Mouse (Mus musculus): ENCODE measurements at regions not wholly inside any gene's neighbourhood (a gene's known extent, or its start where the extent isn't known, plus 50 kb on each side); places are given as distances from the start of the nearest gene placed in this dataset.

DNA sequence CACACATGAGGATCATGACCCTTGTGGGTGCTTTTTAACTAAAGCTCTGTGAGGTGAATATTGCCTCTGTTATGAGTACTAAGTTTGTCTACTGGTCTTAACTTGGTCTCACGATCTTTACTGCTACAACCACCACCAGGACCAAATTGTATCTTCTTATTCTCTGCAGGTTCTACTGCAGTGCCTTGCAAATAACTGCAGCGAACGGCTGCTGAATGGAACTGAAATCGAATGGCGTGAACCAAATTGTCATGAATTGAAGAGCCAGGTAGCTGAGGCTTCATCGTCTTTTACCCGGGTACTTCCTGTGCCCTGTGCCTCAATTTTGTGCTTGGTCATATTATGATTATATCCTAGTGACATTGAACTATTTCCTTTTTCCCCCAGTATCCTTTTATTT lies 242.5 kb upstream of the Noct start:
- H3K36me3 ChIP-seq (ENCODE audit: control insufficient read depth, insufficient read depth, low read length): no peaks in the 10 kb centered on the region
- no peak overlapping the region for H3K9ac ChIP-seq (replicated peaks; ENCODE audit: low read length)
- no peak overlapping the region for H3K4me2 ChIP-seq (ENCODE audit: low read length)
- 93% methylated on average over 7 of the region's 7 CpGs for WGBS
- H3K4me3 ChIP-seq (replicated peaks; ENCODE audit: low read depth, low read length): no peak overlapping the region
- no peaks in the 10 kb centered on the region for H3K9me3 ChIP-seq (ENCODE audit: control insufficient read depth, low read length)
- peaks cover 21% of the 10 kb centered on the region for H3K4me1 ChIP-seq (ENCODE audit: control insufficient read depth, insufficient read depth, low read length)
- DNase-seq: no peak
- no peak for ATAC-seq (ENCODE audit: low FRiP score, low TSS enrichment)
- H3K27ac ChIP-seq (replicated peaks; ENCODE audit: low read depth, low read length): no peak overlapping the region
- H3K27me3 ChIP-seq (ENCODE audit: control insufficient read depth, insufficient read depth, low read length): no peaks in the 10 kb centered on the region

DNA sequence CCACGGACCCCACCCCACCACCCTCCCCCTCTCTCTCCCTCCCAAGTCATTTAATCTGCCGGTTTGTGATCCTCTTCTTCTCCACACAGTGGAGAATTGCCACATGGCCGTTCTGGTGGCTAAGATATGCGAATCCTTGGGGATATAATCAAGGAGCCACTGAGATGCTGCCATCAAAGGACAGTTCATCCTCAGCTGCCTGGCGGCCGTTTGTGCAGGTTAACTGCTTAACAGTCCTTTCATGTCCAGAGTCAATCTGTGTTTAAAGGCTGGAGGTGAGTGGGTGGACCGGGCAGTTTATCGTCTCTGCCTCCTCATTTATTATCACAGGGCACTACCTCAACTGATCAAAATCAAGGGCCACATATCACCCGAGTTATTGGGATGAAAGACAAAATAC lies 241.6 kb upstream of the Noct start:
- no peaks in the 10 kb centered on the region for H3K9me3 ChIP-seq (ENCODE audit: control insufficient read depth, low read length)
- no peaks in the 10 kb centered on the region for H3K36me3 ChIP-seq (ENCODE audit: control insufficient read depth, insufficient read depth, low read length)
- H3K9ac ChIP-seq (replicated peaks; ENCODE audit: low read length): no peak overlapping the region
- H3K27me3 ChIP-seq (ENCODE audit: control insufficient read depth, insufficient read depth, low read length): no peaks in the 10 kb centered on the region
- no peak overlapping the region for H3K4me2 ChIP-seq (ENCODE audit: low read length)
- peak; percentile 46 for DNase-seq
- H3K27ac ChIP-seq (replicated peaks; ENCODE audit: low read depth, low read length): no peak overlapping the region
- WGBS: 36% methylated on average over 9 of the region's 9 CpGs
- H3K4me1 ChIP-seq (ENCODE audit: control insufficient read depth, insufficient read depth, low read length): peaks cover 21% of the 10 kb centered on the region
- no peak overlapping the region for H3K4me3 ChIP-seq (replicated peaks; ENCODE audit: low read depth, low read length)
- no peak; the same call in 1 of the 2 replicates for ATAC-seq (ENCODE audit: low FRiP score, low TSS enrichment)

DNA sequence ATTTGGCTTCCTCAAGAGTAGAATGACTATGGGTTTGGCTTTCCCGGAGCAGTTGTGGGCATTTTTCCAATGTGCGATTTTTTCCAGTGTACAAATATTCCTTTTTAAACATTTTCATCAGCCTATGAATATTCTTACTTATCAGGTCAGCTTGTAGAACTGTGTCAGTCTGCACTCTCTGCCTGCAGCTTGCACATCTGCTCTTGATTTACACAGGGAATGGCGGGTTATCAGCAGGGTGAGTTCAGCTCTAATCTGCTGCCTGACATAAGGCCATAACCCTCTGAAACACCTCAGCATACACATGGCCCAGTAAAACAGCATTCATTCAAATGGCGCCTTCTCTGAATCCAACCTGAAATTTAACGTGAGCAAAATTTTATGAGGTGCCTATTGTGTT lies 241.1 kb upstream of the Noct start:
- H3K4me3 ChIP-seq (replicated peaks; ENCODE audit: low read depth, low read length): no peak overlapping the region
- no peaks in the 10 kb centered on the region for H3K27me3 ChIP-seq (ENCODE audit: control insufficient read depth, insufficient read depth, low read length)
- no peak overlapping the region for H3K4me2 ChIP-seq (ENCODE audit: low read length)
- H3K9ac ChIP-seq (replicated peaks; ENCODE audit: low read length): no peak overlapping the region
- no peaks in the 10 kb centered on the region for H3K36me3 ChIP-seq (ENCODE audit: control insufficient read depth, insufficient read depth, low read length)
- no peak overlapping the region for H3K27ac ChIP-seq (replicated peaks; ENCODE audit: low read depth, low read length)
- DNase-seq (no peak), ATAC-seq (ENCODE audit: low FRiP score, low TSS enrichment) (no peak)
- no peaks in the 10 kb centered on the region for H3K9me3 ChIP-seq (ENCODE audit: control insufficient read depth, low read length)
- peaks cover 21% of the 10 kb centered on the region for H3K4me1 ChIP-seq (ENCODE audit: control insufficient read depth, insufficient read depth, low read length)
- 78% methylated on average over 5 of the region's 5 CpGs for WGBS

DNA sequence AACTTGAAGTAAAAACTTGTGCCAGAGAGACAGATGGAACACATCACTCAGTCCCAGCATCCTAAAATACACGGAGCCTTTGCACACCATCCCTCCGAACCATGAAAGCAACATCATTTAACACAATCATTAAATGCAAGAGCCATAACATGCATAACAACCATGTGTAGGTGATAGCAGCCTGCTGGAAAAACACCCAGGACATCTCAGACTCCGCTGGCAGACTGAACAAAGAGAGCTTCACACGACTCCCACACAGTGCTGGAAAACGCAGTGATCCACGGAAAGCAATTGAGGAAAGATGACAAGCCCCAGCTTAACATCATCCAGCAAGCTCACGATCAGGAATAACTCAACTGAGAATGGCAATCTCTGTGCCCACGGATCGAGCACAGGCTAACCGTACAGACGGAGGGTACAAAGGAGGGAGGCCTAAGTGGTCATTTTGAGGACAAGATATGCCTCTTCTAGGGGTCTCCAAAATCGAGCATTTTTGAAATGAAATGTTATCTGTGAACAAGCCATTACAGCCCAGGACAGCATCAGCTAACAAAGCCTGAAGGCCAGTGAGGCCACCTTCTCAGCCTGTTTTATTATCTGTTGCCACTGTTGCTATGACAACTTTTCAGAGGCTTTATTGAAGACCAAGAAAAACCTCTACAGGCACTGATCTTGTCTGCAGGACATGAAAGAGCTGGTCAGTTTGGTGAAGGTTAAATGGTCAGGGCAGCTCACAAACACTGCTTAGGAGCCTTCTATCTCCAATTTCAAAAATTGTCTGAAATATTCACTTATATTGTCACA lies 240.1 kb upstream of the Noct start:
- no peak overlapping the region for H3K9ac ChIP-seq (replicated peaks; ENCODE audit: low read length)
- H3K9me3 ChIP-seq (ENCODE audit: control insufficient read depth, low read length): no peaks in the 10 kb centered on the region
- ATAC-seq (ENCODE audit: low FRiP score, low TSS enrichment): no peak
- no peak overlapping the region for H3K27ac ChIP-seq (replicated peaks; ENCODE audit: low read depth, low read length)
- peak; percentile 36 for DNase-seq
- no peak overlapping the region for H3K4me3 ChIP-seq (replicated peaks; ENCODE audit: low read depth, low read length)
- H3K36me3 ChIP-seq (ENCODE audit: control insufficient read depth, insufficient read depth, low read length): no peaks in the 10 kb centered on the region
- peaks cover 21% of the 10 kb centered on the region for H3K4me1 ChIP-seq (ENCODE audit: control insufficient read depth, insufficient read depth, low read length)
- no peaks in the 10 kb centered on the region for H3K27me3 ChIP-seq (ENCODE audit: control insufficient read depth, insufficient read depth, low read length)
- WGBS: 38% methylated on average over 12 of the region's 12 CpGs
- no peak overlapping the region for H3K4me2 ChIP-seq (ENCODE audit: low read length)

DNA sequence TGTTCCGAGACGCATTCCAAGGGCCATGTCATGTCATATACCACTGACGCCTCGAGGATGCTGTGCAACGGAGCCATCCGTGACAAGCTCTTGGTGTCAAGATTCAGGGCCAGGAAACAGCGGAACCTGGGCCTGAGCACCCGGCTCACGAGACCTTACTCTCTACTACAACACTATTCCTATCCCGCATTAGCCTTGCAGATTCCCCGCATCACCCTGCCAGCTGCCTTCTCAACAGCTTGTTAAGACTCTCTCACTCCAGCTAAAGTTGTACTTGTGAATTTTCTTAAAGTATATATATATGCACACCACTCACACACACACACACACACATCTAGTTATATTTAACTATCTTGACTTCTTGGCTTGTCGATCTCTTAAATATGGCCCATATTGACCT lies 236.4 kb upstream of the Noct start:
- no peak for DNase-seq
- no peak for ATAC-seq (ENCODE audit: low FRiP score, low TSS enrichment)

DNA sequence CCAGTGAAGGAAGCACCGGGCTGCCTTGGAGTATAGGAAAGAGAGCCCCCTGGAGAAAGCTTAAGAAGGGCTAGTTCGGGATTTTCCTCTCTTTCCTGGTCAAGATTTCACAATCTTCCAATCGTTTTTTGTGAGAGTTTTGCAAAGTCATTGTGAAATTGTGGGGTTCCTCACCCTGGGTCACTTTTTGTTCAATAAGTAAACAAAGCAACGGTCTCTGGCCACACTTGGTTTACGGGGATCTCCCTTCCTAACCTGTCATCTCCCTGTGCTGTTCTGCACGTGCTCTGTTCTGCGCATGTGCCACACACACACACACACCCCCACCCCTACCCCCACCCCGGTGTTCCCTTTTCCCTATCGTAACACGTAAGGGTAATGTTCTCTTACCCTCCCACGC lies 233.4 kb upstream of the Noct start:
- Histone ChIP-seq H3K9me3 (ENCODE audit: control insufficient read depth, low read length) (no peaks in the 10 kb centered on the region), H3K27me3 (ENCODE audit: control insufficient read depth, insufficient read depth, low read length) (no peaks in the 10 kb centered on the region), H3K4me2 (ENCODE audit: low read length) (no peak overlapping the region), H3K36me3 (ENCODE audit: control insufficient read depth, insufficient read depth, low read length) (no peaks in the 10 kb centered on the region), H3K27ac (replicated peaks; ENCODE audit: low read depth, low read length) (no peak overlapping the region), H3K9ac (replicated peaks; ENCODE audit: low read length) (no peak overlapping the region), H3K4me1 (ENCODE audit: control insufficient read depth, insufficient read depth, low read length) (peaks cover 5% of the 10 kb centered on the region; the same call in 1 of the 2 replicates), H3K4me3 (replicated peaks; ENCODE audit: low read depth, low read length) (no peak overlapping the region)
- ATAC-seq (ENCODE audit: low FRiP score, low TSS enrichment): no peak
- WGBS: 80% methylated on average over 11 of the region's 11 CpGs
- no peak for DNase-seq

More for the DNA sequence above, 236.4 kb upstream of the Noct start:
- 96% methylated on average over 12 of the region's 12 CpGs for WGBS
- no peaks in the 10 kb centered on the region for H3K9me3 ChIP-seq (ENCODE audit: control insufficient read depth, low read length)
- no peaks in the 10 kb centered on the region for H3K36me3 ChIP-seq (ENCODE audit: control insufficient read depth, insufficient read depth, low read length)
- H3K27ac ChIP-seq (replicated peaks; ENCODE audit: low read depth, low read length): no peak overlapping the region
- no peak overlapping the region for H3K9ac ChIP-seq (replicated peaks; ENCODE audit: low read length)
- peaks cover 18% of the 10 kb centered on the region for H3K4me1 ChIP-seq (ENCODE audit: control insufficient read depth, insufficient read depth, low read length)
- H3K4me2 ChIP-seq (ENCODE audit: low read length): no peak overlapping the region
- no peaks in the 10 kb centered on the region for H3K27me3 ChIP-seq (ENCODE audit: control insufficient read depth, insufficient read depth, low read length)
- no peak overlapping the region for H3K4me3 ChIP-seq (replicated peaks; ENCODE audit: low read depth, low read length)

DNA sequence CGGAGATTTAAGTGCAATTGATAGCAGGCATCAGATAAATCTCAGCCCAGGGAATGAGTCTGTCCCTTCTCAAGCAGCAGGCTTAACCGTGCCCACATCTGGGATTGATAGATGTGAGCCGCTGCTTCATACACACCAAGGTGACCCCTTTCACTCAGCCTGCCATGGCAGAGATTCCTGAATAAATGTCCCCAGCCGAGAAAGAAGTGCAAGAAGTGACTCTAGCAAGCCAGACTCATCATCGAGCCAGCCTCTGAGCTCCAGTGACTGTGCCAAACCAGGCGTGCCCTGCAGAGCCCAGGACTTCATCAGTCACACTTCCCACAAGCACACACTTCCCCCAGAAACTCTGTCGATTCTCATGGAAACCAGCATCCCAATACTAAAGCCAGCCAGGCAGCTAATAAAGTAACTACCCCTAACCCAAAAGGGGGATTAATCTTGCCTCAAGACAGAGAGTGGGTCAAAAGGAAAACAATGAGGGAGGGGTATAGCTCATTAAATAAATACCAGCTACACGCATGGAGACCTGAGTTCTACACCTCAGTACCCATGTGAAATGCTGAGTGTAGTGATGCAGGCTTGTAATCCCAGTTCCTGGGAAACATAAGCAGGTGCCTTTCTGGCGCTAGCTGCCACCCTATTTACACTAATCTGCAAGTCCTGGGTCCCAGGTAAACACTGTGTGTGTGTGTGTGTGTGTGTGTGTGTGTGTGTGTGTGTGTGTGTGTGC lies 231.5 kb upstream of the Noct start:
- Histone ChIP-seq H3K27ac (replicated peaks; ENCODE audit: low read depth, low read length) (no peak overlapping the region), H3K27me3 (ENCODE audit: control insufficient read depth, insufficient read depth, low read length) (no peaks in the 10 kb centered on the region), H3K4me3 (replicated peaks; ENCODE audit: low read depth, low read length) (no peak overlapping the region), H3K36me3 (ENCODE audit: control insufficient read depth, insufficient read depth, low read length) (no peaks in the 10 kb centered on the region), H3K9me3 (ENCODE audit: control insufficient read depth, low read length) (no peaks in the 10 kb centered on the region), H3K4me2 (ENCODE audit: low read length) (no peak overlapping the region), H3K9ac (replicated peaks; ENCODE audit: low read length) (no peak overlapping the region), H3K4me1 (ENCODE audit: control insufficient read depth, insufficient read depth, low read length) (no peaks in the 10 kb centered on the region; the same call in 1 of the 2 replicates)
- DNase-seq: no peak
- WGBS: 46% methylated on average over 9 of the region's 9 CpGs
- no peak for ATAC-seq (ENCODE audit: low FRiP score, low TSS enrichment)

DNA sequence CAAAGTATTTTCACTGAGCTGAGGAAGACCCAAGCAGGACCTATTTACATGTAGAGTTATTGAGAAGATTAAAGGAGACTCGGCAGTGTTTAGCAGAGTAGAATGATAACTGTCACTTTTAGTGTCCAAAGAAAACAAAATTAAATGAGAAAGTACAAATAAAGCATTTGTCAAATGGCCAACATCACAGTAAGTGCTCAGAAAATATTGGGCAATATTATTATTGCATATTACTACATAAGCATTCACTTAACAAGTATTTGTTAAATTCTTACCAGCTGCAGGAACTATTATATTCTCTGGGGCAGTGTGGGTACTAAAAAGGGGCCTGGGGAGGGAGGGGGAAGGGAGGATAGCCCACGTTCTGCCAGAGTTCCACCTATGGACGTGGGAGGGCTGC lies 224.5 kb upstream of the Noct start:
- no peaks in the 10 kb centered on the region for H3K27me3 ChIP-seq (ENCODE audit: control insufficient read depth, insufficient read depth, low read length)
- WGBS: 93% methylated on average over 3 of the region's 3 CpGs
- H3K27ac ChIP-seq (replicated peaks; ENCODE audit: low read depth, low read length): no peak overlapping the region

DNA sequence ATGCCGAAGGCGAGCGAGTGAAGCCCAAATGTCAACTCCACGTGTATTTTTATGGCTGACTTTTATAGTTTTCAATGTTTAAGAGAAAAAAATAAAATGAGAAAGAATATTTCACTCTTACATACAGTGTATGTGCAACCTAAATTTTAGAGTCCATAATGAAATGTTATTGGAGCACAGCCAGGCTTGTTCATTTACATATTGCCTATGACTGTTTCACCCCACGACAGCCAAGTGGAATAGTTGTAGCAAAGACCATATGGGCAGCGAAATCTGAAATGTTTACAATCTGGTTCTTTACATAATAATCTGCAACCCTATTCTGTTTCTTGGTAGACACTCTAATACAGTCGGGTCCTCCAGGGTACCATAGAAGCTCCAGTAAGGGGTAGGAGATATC lies 223.3 kb upstream of the Noct start:
- Histone ChIP-seq H3K4me1 (ENCODE audit: control insufficient read depth, insufficient read depth, low read length) (0 out of 2 replicates have a peak, but pooled peaks cover 7% of the 10 kb centered on the region), H3K4me2 (ENCODE audit: low read length) (no peak overlapping the region), H3K27ac (replicated peaks; ENCODE audit: low read depth, low read length) (no peak overlapping the region), H3K27me3 (ENCODE audit: control insufficient read depth, insufficient read depth, low read length) (no peaks in the 10 kb centered on the region), H3K4me3 (replicated peaks; ENCODE audit: low read depth, low read length) (no peak overlapping the region), H3K9me3 (ENCODE audit: control insufficient read depth, low read length) (no peaks in the 10 kb centered on the region), H3K9ac (replicated peaks; ENCODE audit: low read length) (no peak overlapping the region), H3K36me3 (ENCODE audit: control insufficient read depth, insufficient read depth, low read length) (no peaks in the 10 kb centered on the region)
- DNase-seq (no peak), ATAC-seq (ENCODE audit: low FRiP score, low TSS enrichment) (no peak)
- 97% methylated on average over 7 of the region's 7 CpGs for WGBS

More for the DNA sequence above, 224.5 kb upstream of the Noct start:
- DNase-seq: no peak
- no peaks in the 10 kb centered on the region for H3K9me3 ChIP-seq (ENCODE audit: control insufficient read depth, low read length)
- no peak overlapping the region for H3K4me3 ChIP-seq (replicated peaks; ENCODE audit: low read depth, low read length)
- ATAC-seq (ENCODE audit: low FRiP score, low TSS enrichment): no peak
- H3K9ac ChIP-seq (replicated peaks; ENCODE audit: low read length): no peak overlapping the region
- H3K36me3 ChIP-seq (ENCODE audit: control insufficient read depth, insufficient read depth, low read length): no peaks in the 10 kb centered on the region
- H3K4me2 ChIP-seq (ENCODE audit: low read length): no peak overlapping the region
- 0 out of 2 replicates have a peak, but pooled peaks cover 7% of the 10 kb centered on the region for H3K4me1 ChIP-seq (ENCODE audit: control insufficient read depth, insufficient read depth, low read length)
